Mouse (Mus musculus) adrenal gland, postnatal 4 days (tissue): Measurements from ENCODE around the gene Zik1. TPM values are rescaled to one million over a fixed set of nuclear protein-coding genes. Genes with fewer than 3 reads are reported as not detected.

Experiments
- DNase-seq, 2 experiments: peaks; one replicate each; pipeline ENCODE4 v3.0.0; 2021 to 2022; ENCODE audit warnings: low spot score in 2 of 2, mixed read lengths in 2 of 2
- long read RNA-seq, 2 experiments: library from polyadenylated mRNA; stranded (forward); transcript quantifications; one replicate each; pipeline ENCODE4 v2.0.0; 2021
- total RNA-seq, 2 experiments: library from RNA; stranded (reverse); gene quantifications; 2 replicates each; pipeline ENCODE4 v1.2.3; 2021

Gene Zik1
- total RNA-seq: 1 to 10 TPM; 7.0 to 7.2 TPM
- long read RNA-seq, experiment 1: 0 reads
- long read RNA-seq, experiment 2, full-length matches to known transcripts: 7 of 7 reads
- long read RNA-seq, experiment 2, partial matches to known transcripts: 0 of 7 reads
- long read RNA-seq, experiment 2, other reads (novel, unspliced or antisense): 0 of 7 reads

DNA sequence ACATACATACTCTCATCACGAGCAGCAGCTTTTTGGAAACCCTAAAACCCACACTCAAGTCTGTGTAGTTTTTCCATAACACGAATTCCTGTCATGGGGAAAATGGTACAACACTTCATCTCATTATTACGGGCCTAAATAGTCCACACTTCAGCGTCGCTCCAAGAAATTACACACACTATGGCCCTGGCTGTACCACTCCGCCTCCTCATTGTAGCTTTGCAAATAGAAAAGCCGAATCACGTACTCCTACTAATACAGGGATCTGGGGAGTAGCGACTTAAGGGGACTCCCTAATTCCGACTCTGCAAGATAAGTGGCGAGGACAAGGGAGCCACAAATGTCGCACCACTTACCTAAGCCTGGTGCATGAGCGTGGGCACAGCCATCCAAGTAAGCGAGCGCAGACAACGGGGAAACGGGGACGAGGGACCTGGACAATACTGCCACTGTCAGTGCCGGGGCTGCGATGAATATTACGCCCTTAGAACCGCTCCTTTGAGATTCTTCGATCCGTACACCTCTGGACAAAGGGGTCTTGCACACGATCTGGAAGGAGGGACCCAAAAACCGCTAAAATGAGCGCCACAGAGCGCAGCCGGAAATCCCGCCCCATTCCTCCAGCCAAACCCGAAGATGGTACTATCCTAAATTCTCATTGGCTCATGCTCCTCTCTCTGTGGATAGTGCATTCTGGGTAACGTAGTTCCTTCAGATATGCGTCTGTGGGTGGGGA is at the start of gene Zik1:
Gene Zik1 (minus strand): TSS at position 609 of the 736 bp plus-strand sequence.
- DNase-seq: peak in 1 of 2 experiments; percentile 29

DNA sequence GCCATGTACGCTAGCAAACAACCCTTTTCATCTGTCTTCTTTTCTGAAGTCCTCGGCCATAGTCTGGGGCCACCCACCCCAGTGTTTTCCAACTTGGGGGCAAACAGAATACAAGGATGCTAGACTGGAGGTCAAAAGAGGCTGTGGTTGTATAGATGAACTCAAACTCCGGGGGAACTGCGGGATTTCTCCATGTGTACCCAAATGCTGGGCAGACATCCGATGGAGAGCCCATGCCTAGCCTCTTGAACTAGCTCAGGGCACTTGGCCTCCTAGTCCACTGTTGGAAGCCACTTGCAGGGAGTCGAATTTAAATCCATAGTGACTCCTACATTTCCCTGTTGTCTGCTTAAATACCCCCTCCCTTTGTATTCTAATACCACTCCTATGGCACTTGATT is 384 bp upstream of the Zik1 start:
- DNase-seq: no peak

DNA sequence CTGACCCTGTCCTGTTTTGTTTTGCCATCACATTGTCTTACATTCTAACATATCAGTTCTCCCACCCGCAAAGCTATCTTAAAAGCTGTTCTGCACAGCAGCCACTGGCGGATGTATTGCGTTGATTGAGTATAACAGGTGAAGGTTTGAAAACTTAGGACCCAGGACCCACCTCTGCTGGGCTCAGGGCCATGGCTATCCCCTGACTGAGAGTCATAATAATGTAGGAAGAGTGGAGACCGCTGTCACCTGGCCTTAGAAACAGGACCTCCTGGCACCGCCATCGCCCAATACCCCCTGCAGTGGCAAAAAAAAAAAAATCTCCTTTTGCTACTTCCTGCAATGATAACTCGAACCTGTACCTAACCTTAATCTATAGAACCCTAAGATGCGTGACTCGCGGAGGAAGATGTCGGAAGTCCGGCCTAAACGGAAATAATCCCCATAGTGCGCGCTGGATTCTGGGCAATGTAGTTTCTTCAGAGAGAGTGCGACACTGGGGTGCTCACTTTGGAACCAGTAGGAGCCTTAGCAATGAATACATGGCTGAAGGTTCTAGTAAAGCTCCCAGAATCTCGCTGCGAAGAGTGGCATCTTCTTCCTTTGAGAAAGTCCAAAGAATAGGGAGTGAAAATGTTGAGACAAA is 14.5 kb downstream of the Zik1 start:
- no peak for DNase-seq

DNA sequence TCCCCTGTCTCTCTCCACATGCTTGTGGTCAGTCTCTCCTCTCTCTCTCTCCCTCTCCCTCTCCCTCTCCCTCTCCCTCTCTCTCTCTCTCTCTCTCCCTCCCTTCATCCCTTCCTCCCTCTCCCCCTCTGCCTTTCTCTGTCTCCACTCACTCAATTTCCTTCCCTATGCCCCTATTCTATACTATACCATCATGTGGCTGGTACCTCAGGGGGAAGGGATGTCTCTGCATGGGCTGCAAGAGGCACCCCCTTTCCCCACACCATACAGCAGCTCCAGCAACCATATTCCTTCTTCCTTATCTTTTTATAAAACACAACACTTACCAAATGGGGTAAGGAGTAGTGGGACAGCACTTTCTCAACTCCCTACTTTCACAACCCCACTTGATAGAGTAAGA is 15.4 kb downstream of the Zik1 start:
- no peak for DNase-seq

DNA sequence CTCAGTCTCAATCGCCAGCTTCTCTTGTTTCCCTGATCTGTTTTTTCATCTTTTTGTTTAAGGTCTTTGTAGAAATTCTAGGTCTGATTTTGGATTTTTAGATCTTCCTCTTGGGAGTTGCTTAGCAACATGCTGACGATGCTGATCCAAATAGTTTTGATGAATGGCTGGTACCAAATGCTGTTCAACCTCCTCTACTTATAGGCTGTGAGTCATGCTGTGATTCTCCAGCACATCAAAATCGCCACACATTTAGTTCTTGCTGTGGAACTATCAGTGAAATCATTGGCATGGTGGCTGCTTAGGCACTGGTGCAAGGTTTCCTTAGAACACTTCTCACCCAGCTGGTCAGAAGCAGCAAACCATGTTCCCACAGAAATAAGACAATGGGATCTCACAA is 37.0 kb downstream of the Zik1 start:
- no peak for DNase-seq

DNA sequence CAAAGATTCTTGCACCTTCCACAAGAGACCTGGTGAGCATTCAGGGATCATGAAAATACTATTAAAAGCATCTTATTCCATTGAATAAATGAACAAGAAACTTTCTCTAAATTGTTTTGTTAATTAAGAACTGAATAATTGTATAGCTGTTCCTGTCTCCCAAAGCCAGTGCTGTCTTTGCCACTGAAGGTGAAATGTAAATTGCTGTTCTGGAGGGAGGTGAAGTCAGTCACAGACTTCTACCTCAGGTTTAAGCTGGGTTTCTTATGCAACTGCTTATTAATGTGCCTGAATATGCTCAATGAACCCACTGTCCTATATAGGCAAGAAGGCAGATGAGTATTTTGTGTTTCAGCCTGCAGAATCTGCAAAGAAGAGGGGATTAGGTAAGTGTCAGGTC is 52.2 kb downstream of the Zik1 start, which contains the start of gene Vmn1r67:
Gene Vmn1r67 (plus strand): TSS at position 301 of the 400 bp plus-strand sequence.
- DNase-seq: no peak

Other genes starting within 250 kb of the Zik1 start
- not detected for gene Vmn1r66, start 217.4 kb downstream of the Zik1 start, total RNA-seq
- not detected for gene Vmn1r67, start 52.1 kb downstream of the Zik1 start, total RNA-seq
- gene Vmn1r68, start 63.1 kb upstream of the Zik1 start, total RNA-seq: not detected
- gene Vmn1r69, start 118.3 kb upstream of the Zik1 start, total RNA-seq: not detected
- not detected for gene Vmn1r70, start 136.1 kb upstream of the Zik1 start, total RNA-seq
- not detected for gene Nlrp4b, start 192.4 kb upstream of the Zik1 start, total RNA-seq